Mouse (Mus musculus) limb, embryonic 11.5 days (tissue): ENCODE data around the gene Tas2r138. TPM values are rescaled to one million over a fixed set of nuclear protein-coding genes. Genes with fewer than 3 reads are reported as not detected.

ENCODE experiments used
- ATAC-seq: fragments of 200-750 bp; cut with Nextera tagmentation; 2 replicates; pipeline ENCODE4 v1.8.0; 2017; ENCODE audit warnings: low read depth; ENCODE audit not compliant: insufficient number of reproducible peaks, low FRiP score, low TSS enrichment
- DNase-seq: peaks from one replicate; pipeline ENCODE4 v3.0.0-alpha.2; 2015; ENCODE audit warnings: low spot score
- H3K27ac ChIP-seq: fragments of 300-500 bp; sonication (generic); replicated peaks from 2 replicates; pipeline ENCODE4 v1.5.1; 2014; ENCODE audit warnings: low read depth, mild to moderate bottlenecking, low read length
- H3K27me3 ChIP-seq: fragments of 300-500 bp; sonication (generic); 2 replicates; pipeline ENCODE4 v1.6.1; 2014; ENCODE audit warnings: mild to moderate bottlenecking, low read length, mixed read lengths; ENCODE audit not compliant: control insufficient read depth, insufficient read depth
- H3K36me3 ChIP-seq: fragments of 300-500 bp; sonication (generic); 2 replicates; pipeline ENCODE4 v1.6.1; 2014; ENCODE audit warnings: mild to moderate bottlenecking, low read length, moderate library complexity, mixed read lengths; ENCODE audit not compliant: control insufficient read depth, insufficient read depth
- H3K4me1 ChIP-seq: fragments of 300-500 bp; sonication (generic); 2 replicates; pipeline ENCODE4 v1.6.1; 2014; ENCODE audit warnings: low read length, mixed read lengths; ENCODE audit not compliant: control insufficient read depth, insufficient read depth
- H3K4me2 ChIP-seq: fragments of 300-500 bp; sonication (generic); 2 replicates; pipeline ENCODE4 v1.6.1; 2014; ENCODE audit warnings: low read depth, mild to moderate bottlenecking, moderate library complexity; ENCODE audit not compliant: severe bottlenecking
- H3K4me3 ChIP-seq: fragments of 300-500 bp; sonication (generic); 2 replicates; pipeline ENCODE4 v1.5.1; 2014; ENCODE audit warnings: low read depth, low read length
- H3K9ac ChIP-seq: fragments of 300-500 bp; sonication (generic); 2 replicates; pipeline ENCODE4 v1.6.1; 2014; ENCODE audit warnings: mild to moderate bottlenecking, low read length
- H3K9me3 ChIP-seq: fragments of 300-500 bp; sonication (generic); 2 replicates; pipeline ENCODE4 v1.6.1; 2016; ENCODE audit warnings: low read length; ENCODE audit not compliant: control insufficient read depth
- WGBS: fragments of 180-500 bp; shearing (Covaris S2); extraction: QIAGEN DNeasy Blood & Tissue Kit; methylation state at CpG from one replicate; pipeline ENCODE4 v1.1.7; 2014; 5-methylcytosine and 5-hydroxymethylcytosine counted together
- polyA plus RNA-seq: library from polyadenylated mRNA; unstranded; fragments of >200 nt; fragmentation: Nextera tagmentation; extraction: Ambion mirVana; gene quantifications from 2 replicates; pipeline ENCODE4 v1.2.1, GENCODE M21; 2014

The Tas2r138 gene
- polyA plus RNA-seq, result not detected in 2 replicates

- Histone ChIP-seq H3K27me3 (no peaks in the 10 kb centered on the region), H3K27ac (no peak within 1 kb of the TSS), H3K9me3 (no peaks in the 10 kb centered on the region), H3K4me2 (no peak within 1 kb of the TSS), H3K4me1 (no peaks in the 10 kb centered on the region), H3K9ac (no peak within 1 kb of the TSS), H3K36me3 (no peaks in the 10 kb centered on the region), H3K4me3 (no peak within 1 kb of the TSS)
- ATAC-seq (no peak), DNase-seq (no peak)
- 85% methylated on average over 4 of the region's 4 CpGs for WGBS
These were observed at the start of gene Tas2r138 for GRCm38 (mm10) chr6:40613260-40613852. Gene Tas2r138 (minus strand): TSS chr6:40613310.

- H3K9me3 ChIP-seq, result no peaks in the 10 kb centered on the region
- WGBS, result 74% methylated on average over 2 of the region's 2 CpGs
These were observed 47.8 kb upstream of the Tas2r138 start for GRCm38 (mm10) chr6:40660930-40661329.

GRCm38 (mm10) chr6:40650953-40651352 lies 37.8 kb upstream of the Tas2r138 start:
- no peaks in the 10 kb centered on the region for H3K36me3 ChIP-seq
- no peak overlapping the region for H3K9ac ChIP-seq
- H3K4me3 ChIP-seq, result no peak overlapping the region
- 87% methylated on average over 1 of the region's 1 CpGs for WGBS
- H3K4me2 ChIP-seq, result no peak overlapping the region
- no peaks in the 10 kb centered on the region for H3K4me1 ChIP-seq
- no peaks in the 10 kb centered on the region for H3K27me3 ChIP-seq
- DNase-seq, result no peak
- H3K9me3 ChIP-seq, result no peaks in the 10 kb centered on the region
- no peak for ATAC-seq
- no peak overlapping the region for H3K27ac ChIP-seq

More at GRCm38 (mm10) chr6:40660930-40661329, 47.8 kb upstream of the Tas2r138 start:
- H3K4me3 ChIP-seq, result no peak overlapping the region
- no peaks in the 10 kb centered on the region for H3K27me3 ChIP-seq
- H3K36me3 ChIP-seq, result no peaks in the 10 kb centered on the region
- ATAC-seq, result no peak
- DNase-seq, result no peak
- no peak overlapping the region for H3K27ac ChIP-seq
- no peaks in the 10 kb centered on the region for H3K4me1 ChIP-seq
- no peak overlapping the region for H3K4me2 ChIP-seq
- H3K9ac ChIP-seq, result no peak overlapping the region

GRCm38 (mm10) chr6:40645701-40646100 lies 32.6 kb upstream of the Tas2r138 start:
- ATAC-seq (no peak), DNase-seq (no peak)
- Histone ChIP-seq H3K4me1 (no peaks in the 10 kb centered on the region), H3K27ac (no peak overlapping the region), H3K27me3 (no peaks in the 10 kb centered on the region), H3K4me2 (no peak overlapping the region), H3K36me3 (no peaks in the 10 kb centered on the region), H3K4me3 (no peak overlapping the region), H3K9ac (no peak overlapping the region), H3K9me3 (no peaks in the 10 kb centered on the region)
- 73% methylated on average over 8 of the region's 8 CpGs for WGBS

GRCm38 (mm10) chr6:40640710-40641538 lies 27.8 kb upstream of the Tas2r138 start:
- no peak for DNase-seq
- H3K36me3 ChIP-seq, result no peaks in the 10 kb centered on the region
- no peak overlapping the region for H3K9ac ChIP-seq
- no peaks in the 10 kb centered on the region for H3K9me3 ChIP-seq
- H3K27ac ChIP-seq, result no peak overlapping the region
- H3K4me1 ChIP-seq, result no peaks in the 10 kb centered on the region
- no peak for ATAC-seq
- 81% methylated on average over 8 of the region's 8 CpGs for WGBS
- no peak overlapping the region for H3K4me2 ChIP-seq
- H3K4me3 ChIP-seq, result no peak overlapping the region
- H3K27me3 ChIP-seq, result no peaks in the 10 kb centered on the region

- DNase-seq (no peak), ATAC-seq (no peak)
- Histone ChIP-seq H3K9me3 (no peaks in the 10 kb centered on the region), H3K4me2 (no peak overlapping the region), H3K27ac (no peak overlapping the region), H3K4me3 (no peak overlapping the region), H3K27me3 (no peaks in the 10 kb centered on the region), H3K36me3 (no peaks in the 10 kb centered on the region), H3K4me1 (no peaks in the 10 kb centered on the region), H3K9ac (no peak overlapping the region)
- 88% methylated on average over 5 of the region's 5 CpGs for WGBS
These were observed 24.6 kb upstream of the Tas2r138 start for GRCm38 (mm10) chr6:40637755-40638154.

- Histone ChIP-seq H3K27me3 (no peaks in the 10 kb centered on the region), H3K36me3 (no peaks in the 10 kb centered on the region), H3K27ac (no peak overlapping the region), H3K9me3 (no peaks in the 10 kb centered on the region), H3K4me2 (no peak overlapping the region), H3K9ac (no peak overlapping the region), H3K4me3 (no peak overlapping the region), H3K4me1 (no peaks in the 10 kb centered on the region)
- WGBS, result 84% methylated on average over 6 of the region's 6 CpGs
- ATAC-seq (no peak), DNase-seq (no peak)
These were observed 22.4 kb upstream of the Tas2r138 start for GRCm38 (mm10) chr6:40635559-40635958.

- H3K36me3 ChIP-seq, result no peaks in the 10 kb centered on the region
These were observed 21.5 kb upstream of the Tas2r138 start for GRCm38 (mm10) chr6:40634640-40635071.

More at GRCm38 (mm10) chr6:40634640-40635071, 21.5 kb upstream of the Tas2r138 start:
- Histone ChIP-seq H3K27ac (no peak overlapping the region), H3K4me3 (no peak overlapping the region), H3K27me3 (no peaks in the 10 kb centered on the region), H3K4me2 (no peak overlapping the region), H3K4me1 (no peaks in the 10 kb centered on the region), H3K9ac (no peak overlapping the region), H3K9me3 (no peaks in the 10 kb centered on the region)
- DNase-seq, result no peak
- WGBS, result 92% methylated on average over 1 of the region's 1 CpGs
- ATAC-seq, result no peak
